Mouse (Mus musculus): Measurements from ENCODE around the gene Dst. TPM values are rescaled to one million over a fixed set of nuclear protein-coding genes. Genes with fewer than 3 reads are reported as not detected.

Gene Dst
- total RNA-seq, 2 experiments from 2014 or later: 291 to 304 TPM

- Histone ChIP-seq H3K4me3 (no peak overlapping the region), H3K27ac (no peak overlapping the region)
- intact Hi-C loops (cut with DNase I): loop anchor here (10.0 kb wide), 1 partner anchor 432 kb away; the partner anchor contains the start of genes Ccdc115 and Imp4
- no peak for TF ChIP-seq CTCF (IDR thresholded peaks at IDR 0.05)
- DNase-seq: no peak
Observed at GRCm38 (mm10) chr1:34002321-34002720, 94.3 kb downstream of the Dst start.

GRCm38 (mm10) chr1:34002970-34003369, 94.9 kb downstream of the Dst start:
- intact Hi-C loops (cut with DNase I): loop anchor here (10.0 kb wide), 1 partner anchor 432 kb away; the partner anchor contains the start of genes Ccdc115 and Imp4
- DNase-seq: no peak
- Histone ChIP-seq H3K4me3 (no peak overlapping the region), H3K27ac (no peak overlapping the region)
- TF ChIP-seq CTCF (IDR thresholded peaks at IDR 0.05): no peak

- TF ChIP-seq CTCF (IDR thresholded peaks at IDR 0.05): no peak
- intact Hi-C loops (cut with DNase I): loop anchor here (2.0 to 10.0 kb wide), 3 partner anchors 57 to 430 kb away; partner anchors contain the start of genes Ccdc115 and Imp4
- peak overlapping the region; percentile 86 for H3K27ac ChIP-seq
- no peak for DNase-seq
- H3K4me3 ChIP-seq: peak overlapping the region; percentile 81
Observed at GRCm38 (mm10) chr1:34005238-34005725, 97.3 kb downstream of the Dst start.

- intact Hi-C loops (cut with DNase I): loop anchor here (2.0 to 10.0 kb wide), 3 partner anchors 56 to 429 kb away; partner anchors contain the start of genes Ccdc115 and Imp4
- peak; percentile 79 for TF ChIP-seq CTCF (IDR thresholded peaks at IDR 0.05)
Observed at GRCm38 (mm10) chr1:34005726-34006638, 98.0 kb downstream of the Dst start.

GRCm38 (mm10) chr1:34006828-34007361, 98.9 kb downstream of the Dst start:
- H3K27ac ChIP-seq: peak overlapping the region; percentile 86
- no peak for TF ChIP-seq CTCF (IDR thresholded peaks at IDR 0.05)

More at GRCm38 (mm10) chr1:34005726-34006638, 98.0 kb downstream of the Dst start:
- peak; percentile 73 for DNase-seq
- Histone ChIP-seq H3K27ac (peak overlapping the region; percentile 86), H3K4me3 (peak overlapping the region; percentile 81)

GRCm38 (mm10) chr1:34007379-34007778, 99.4 kb downstream of the Dst start:
- DNase-seq: peak; percentile 50
- peak overlapping the region; percentile 86 for H3K27ac ChIP-seq
- H3K4me3 ChIP-seq: peak overlapping the region; percentile 81
- TF ChIP-seq CTCF (IDR thresholded peaks at IDR 0.05): no peak
- intact Hi-C loops (cut with DNase I): loop anchor here (5.0 to 10.0 kb wide), 2 partner anchors 55 to 427 kb away; partner anchors contain the start of genes Ccdc115 and Imp4

More at GRCm38 (mm10) chr1:34006828-34007361, 98.9 kb downstream of the Dst start:
- intact Hi-C loops (cut with DNase I): loop anchor here (5.0 to 10.0 kb wide), 2 partner anchors 55 to 428 kb away; partner anchors contain the start of genes Ccdc115 and Imp4
- DNase-seq: no peak
- peak overlapping the region; percentile 81 for H3K4me3 ChIP-seq

- peak; percentile 92 for DNase-seq
- peak overlapping the region; percentile 97 for H3K27ac ChIP-seq
- peak overlapping the region; percentile 93 for H3K4me3 ChIP-seq
- TF ChIP-seq CTCF (IDR thresholded peaks at IDR 0.05): peak; percentile 57
- intact Hi-C loops (cut with DNase I): loop anchor here (2.0 to 5.0 kb wide), 3 partner anchors 36 to 154 kb away; no protein-coding TSS in a partner anchor
Observed at GRCm38 (mm10) chr1:34011051-34011677, 103.1 kb downstream of the Dst start.

GRCm38 (mm10) chr1:34011821-34012271, 103.8 kb downstream of the Dst start:
- Histone ChIP-seq H3K4me3 (peak overlapping the region; percentile 93), H3K27ac (peak overlapping the region; percentile 97)
- intact Hi-C loops (cut with DNase I): loop anchor here (2.0 to 5.0 kb wide), 3 partner anchors 35 to 153 kb away; no protein-coding TSS in a partner anchor
- peak; percentile 67 for DNase-seq
- no peak for TF ChIP-seq CTCF (IDR thresholded peaks at IDR 0.05)

GRCm38 (mm10) chr1:34013490-34013889, 105.5 kb downstream of the Dst start:
- DNase-seq: no peak
- Histone ChIP-seq H3K27ac (peak overlapping the region; percentile 97), H3K4me3 (peak overlapping the region; percentile 93)
- no peak for TF ChIP-seq CTCF (IDR thresholded peaks at IDR 0.05)
- intact Hi-C loops (cut with DNase I): loop anchor here (5.0 kb wide), 2 partner anchors 34 to 109 kb away; no protein-coding TSS in a partner anchor

GRCm38 (mm10) chr1:34016780-34017179, 108.8 kb downstream of the Dst start:
- no peak for TF ChIP-seq CTCF (IDR thresholded peaks at IDR 0.05)
- intact Hi-C loops (cut with DNase I): no loop called here

GRCm38 (mm10) chr1:34017323-34017722, 109.3 kb downstream of the Dst start:
- TF ChIP-seq CTCF (IDR thresholded peaks at IDR 0.05): no peak
- intact Hi-C loops (cut with DNase I): no loop called here
- Histone ChIP-seq H3K4me3 (peak overlapping the region; percentile 54), H3K27ac (peak overlapping the region; percentile 97)
- DNase-seq: no peak

More at GRCm38 (mm10) chr1:34016780-34017179, 108.8 kb downstream of the Dst start:
- H3K27ac ChIP-seq: peak overlapping the region; percentile 97
- DNase-seq: peak; percentile 67
- peak overlapping the region; percentile 54 for H3K4me3 ChIP-seq

- H3K27ac ChIP-seq: peak overlapping the region; percentile 97
- intact Hi-C loops (cut with DNase I): no loop called here
- peak overlapping the region; percentile 31 for H3K4me3 ChIP-seq
- TF ChIP-seq CTCF (IDR thresholded peaks at IDR 0.05): no peak
- no peak for DNase-seq
Observed at GRCm38 (mm10) chr1:34020599-34020998, 112.6 kb downstream of the Dst start.

All from gastrocnemius, adult 2 months (tissue).